Mouse (Mus musculus): ENCODE measurements around the gene Eme2. TPM values are rescaled to one million over a fixed set of nuclear protein-coding genes. Genes with fewer than 3 reads are reported as not detected.

Gene Eme2
- polyA plus RNA-seq, 1 experiment from 2014 or later: 17.5 TPM

- Histone ChIP-seq H3K4me3 (ENCODE audit: low read depth, low read length) (no peak overlapping the region), H3K27ac (ENCODE audit: low read length) (no peak overlapping the region), H3K9ac (replicated peaks; ENCODE audit: low read depth) (no peak overlapping the region), H3K4me1 (ENCODE audit: insufficient read depth, low read depth, low read length) (no peaks in the 10 kb centered on the region), H3K36me3 (ENCODE audit: insufficient read depth, low read length) (no peaks in the 10 kb centered on the region), H3K27me3 (replicated peaks; ENCODE audit: insufficient read depth, low read length) (no peaks in the 10 kb centered on the region), H3K4me2 (replicated peaks; ENCODE audit: low read depth, low read length) (no peak overlapping the region), H3K9me3 (ENCODE audit: low read length) (no peaks in the 10 kb centered on the region)
- TF ChIP-seq EP300 (IDR thresholded peaks at IDR 0.05) (no peak), CTCF (IDR thresholded peaks at IDR 0.05) (peak; percentile 69)
- 46% methylated on average over 4 of the region's 4 CpGs for WGBS
- ATAC-seq: no peak
- peak; percentile 39 for DNase-seq (ENCODE audit: low spot score)
Observed at GRCm38 (mm10) chr17:24841133-24841532, 53.8 kb downstream of the Eme2 start.

DNA sequence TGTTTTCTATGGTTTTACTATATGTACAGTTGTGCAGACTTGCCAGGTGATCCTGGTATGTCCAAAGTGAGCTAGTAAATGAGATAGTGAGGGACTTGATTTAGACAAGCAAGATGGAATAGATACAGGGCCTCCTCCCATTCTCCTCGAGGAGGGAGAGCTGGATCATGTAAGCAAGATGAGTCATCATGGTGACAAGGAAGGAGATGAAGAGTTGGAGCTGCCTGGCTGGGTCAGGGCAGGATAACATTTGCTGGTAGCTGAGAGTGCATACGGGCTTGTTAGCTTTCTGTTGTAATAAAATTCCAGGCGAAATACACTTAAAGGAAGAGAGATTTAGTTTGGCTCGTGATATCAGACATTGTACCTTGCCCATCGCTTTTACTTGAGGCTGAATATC, 54.5 kb downstream of the Eme2 start:
- 49% methylated on average over 5 of the region's 5 CpGs for WGBS
- TF ChIP-seq EP300 (IDR thresholded peaks at IDR 0.05) (no peak), CTCF (IDR thresholded peaks at IDR 0.05) (no peak)
- H3K4me1 ChIP-seq (ENCODE audit: insufficient read depth, low read depth, low read length): no peaks in the 10 kb centered on the region
- ATAC-seq (no peak), DNase-seq (ENCODE audit: low spot score) (no peak)
- H3K27ac ChIP-seq (ENCODE audit: low read length): no peak overlapping the region
- no peak overlapping the region for H3K9ac ChIP-seq (replicated peaks; ENCODE audit: low read depth)
- no peaks in the 10 kb centered on the region for H3K36me3 ChIP-seq (ENCODE audit: insufficient read depth, low read length)
- no peak overlapping the region for H3K4me2 ChIP-seq (replicated peaks; ENCODE audit: low read depth, low read length)
- no peaks in the 10 kb centered on the region for H3K9me3 ChIP-seq (ENCODE audit: low read length)
- no peaks in the 10 kb centered on the region for H3K27me3 ChIP-seq (replicated peaks; ENCODE audit: insufficient read depth, low read length)
- no peak overlapping the region for H3K4me3 ChIP-seq (ENCODE audit: low read depth, low read length)

- no peak for ATAC-seq
- H3K27me3 ChIP-seq (replicated peaks; ENCODE audit: insufficient read depth, low read length): no peaks in the 10 kb centered on the region
- no peaks in the 10 kb centered on the region for H3K4me1 ChIP-seq (ENCODE audit: insufficient read depth, low read depth, low read length)
- no peak for TF ChIP-seq CTCF (IDR thresholded peaks at IDR 0.05)
- no peak for TF ChIP-seq EP300 (IDR thresholded peaks at IDR 0.05)
- no peak within 1 kb of the TSS for H3K9ac ChIP-seq (replicated peaks; ENCODE audit: low read depth)
- H3K4me2 ChIP-seq (replicated peaks; ENCODE audit: low read depth, low read length): no peak within 1 kb of the TSS
- H3K9me3 ChIP-seq (ENCODE audit: low read length): no peaks in the 10 kb centered on the region
- WGBS: 58% methylated on average over 8 of the region's 8 CpGs
- H3K27ac ChIP-seq (ENCODE audit: low read length): no peak within 1 kb of the TSS
- H3K4me3 ChIP-seq (ENCODE audit: low read depth, low read length): no peak within 1 kb of the TSS
- H3K36me3 ChIP-seq (ENCODE audit: insufficient read depth, low read length): no peaks in the 10 kb centered on the region
- no peak for DNase-seq (ENCODE audit: low spot score)
Observed at GRCm38 (mm10) chr17:24839842-24840241, 55.0 kb downstream of the Eme2 start, which contains the start of gene Hagh. Gene Hagh, plus strand, starts transcription at chr17:24840143.

Other genes with a start within 250 kb of the Eme2 start
- gene Slc9a3r2, start 244.8 kb downstream of the Eme2 start, polyA plus RNA-seq (2015; fragmentation: Nextera tagmentation; extraction: Ambion mirVana): 316 and 341 TPM in 2 replicates
- gene Npw, start 236.6 kb downstream of the Eme2 start, polyA plus RNA-seq (2015; fragmentation: Nextera tagmentation; extraction: Ambion mirVana): 8.6 and 10.3 TPM in 2 replicates
- gene Zfp598, start 225.4 kb downstream of the Eme2 start, polyA plus RNA-seq (2015; fragmentation: Nextera tagmentation; extraction: Ambion mirVana): 10.5 and 11.9 TPM in 2 replicates
- gene Syngr3, start 205.1 kb downstream of the Eme2 start, polyA plus RNA-seq (2015; fragmentation: Nextera tagmentation; extraction: Ambion mirVana): 0.19 and 0.33 TPM in 2 replicates
- 26.1 and 29.0 TPM in 2 replicates for gene Gfer, start 198.9 kb downstream of the Eme2 start, polyA plus RNA-seq (2015; fragmentation: Nextera tagmentation; extraction: Ambion mirVana)
- gene Noxo1, start 198.9 kb downstream of the Eme2 start, polyA plus RNA-seq (2015; fragmentation: Nextera tagmentation; extraction: Ambion mirVana): 5.0 and 5.3 TPM in 2 replicates
- 26.8 and 33.4 TPM in 2 replicates for gene Tbl3, start 187.4 kb downstream of the Eme2 start, polyA plus RNA-seq (2015; fragmentation: Nextera tagmentation; extraction: Ambion mirVana)
- not detected in 2 replicates for gene Rnf151, start 177.0 kb downstream of the Eme2 start, polyA plus RNA-seq (2015; fragmentation: Nextera tagmentation; extraction: Ambion mirVana)
- gene Rps2, start 177.0 kb downstream of the Eme2 start, polyA plus RNA-seq (2015; fragmentation: Nextera tagmentation; extraction: Ambion mirVana): 755 and 834 TPM in 2 replicates
- 205 and 206 TPM in 2 replicates for gene Ndufb10, start 170.6 kb downstream of the Eme2 start, polyA plus RNA-seq (2015; fragmentation: Nextera tagmentation; extraction: Ambion mirVana)
- 0.19 and 0.31 TPM in 2 replicates for gene Rpl3l, start 167.3 kb downstream of the Eme2 start, polyA plus RNA-seq (2015; fragmentation: Nextera tagmentation; extraction: Ambion mirVana)
- gene Msrb1, start 158.4 kb downstream of the Eme2 start, polyA plus RNA-seq (2015; fragmentation: Nextera tagmentation; extraction: Ambion mirVana): 59.8 and 61.0 TPM in 2 replicates
- 2.8 TPM in 2 replicates for gene Hs3st6, start 142.1 kb downstream of the Eme2 start, polyA plus RNA-seq (2015; fragmentation: Nextera tagmentation; extraction: Ambion mirVana)
- gene Meiob, start 90.8 kb downstream of the Eme2 start, polyA plus RNA-seq (2015; fragmentation: Nextera tagmentation; extraction: Ambion mirVana): 0.11 TPM in 1 of 2 replicates, not detected in the other
- 54.5 and 56.8 TPM in 2 replicates for gene Hagh, start 54.9 kb downstream of the Eme2 start, polyA plus RNA-seq (2015; fragmentation: Nextera tagmentation; extraction: Ambion mirVana)
- 16.7 and 18.3 TPM in 2 replicates for gene Fahd1, start 44.7 kb downstream of the Eme2 start, polyA plus RNA-seq (2015; fragmentation: Nextera tagmentation; extraction: Ambion mirVana)
- gene Igfals, start 29.1 kb downstream of the Eme2 start, polyA plus RNA-seq (2015; fragmentation: Nextera tagmentation; extraction: Ambion mirVana): 4.5 and 4.8 TPM in 2 replicates
- 41.3 and 51.3 TPM in 2 replicates for gene Nubp2, start 8.7 kb downstream of the Eme2 start, polyA plus RNA-seq (2015; fragmentation: Nextera tagmentation; extraction: Ambion mirVana)
- gene Spsb3, start 8.4 kb downstream of the Eme2 start, polyA plus RNA-seq (2015; fragmentation: Nextera tagmentation; extraction: Ambion mirVana): 40.2 and 45.4 TPM in 2 replicates
- gene Mrps34, start within 50 bp of the Eme2 start, polyA plus RNA-seq (2015; fragmentation: Nextera tagmentation; extraction: Ambion mirVana): 81.6 and 90.7 TPM in 2 replicates
- gene Nme3, start 1.4 kb upstream of the Eme2 start, polyA plus RNA-seq (2015; fragmentation: Nextera tagmentation; extraction: Ambion mirVana): 44.3 and 44.7 TPM in 2 replicates
- gene Mapk8ip3, start 41.9 kb upstream of the Eme2 start, polyA plus RNA-seq (2015; fragmentation: Nextera tagmentation; extraction: Ambion mirVana): 9.7 and 11.1 TPM in 2 replicates
- gene Jpt2, start 65.6 kb upstream of the Eme2 start, polyA plus RNA-seq (2015; fragmentation: Nextera tagmentation; extraction: Ambion mirVana): 21.9 and 27.1 TPM in 2 replicates
- gene Cramp1l, start 120.7 kb upstream of the Eme2 start, polyA plus RNA-seq (2015; fragmentation: Nextera tagmentation; extraction: Ambion mirVana): 3.3 TPM in 2 replicates
- gene Ift140, start 121.0 kb upstream of the Eme2 start, polyA plus RNA-seq (2015; fragmentation: Nextera tagmentation; extraction: Ambion mirVana): 6.8 and 7.9 TPM in 2 replicates
- gene Tmem204, start 188.5 kb upstream of the Eme2 start, polyA plus RNA-seq (2015; fragmentation: Nextera tagmentation; extraction: Ambion mirVana): 186 and 218 TPM in 2 replicates
- 13.7 and 13.9 TPM in 2 replicates for gene Telo2, start 220.9 kb upstream of the Eme2 start, polyA plus RNA-seq (2015; fragmentation: Nextera tagmentation; extraction: Ambion mirVana)
- gene Ptx4, start 225.7 kb upstream of the Eme2 start, polyA plus RNA-seq (2015; fragmentation: Nextera tagmentation; extraction: Ambion mirVana): 0.25 and 0.32 TPM in 2 replicates
- gene Clcn7, start 238.3 kb upstream of the Eme2 start, polyA plus RNA-seq (2015; fragmentation: Nextera tagmentation; extraction: Ambion mirVana): 18.0 and 19.2 TPM in 2 replicates